Mouse (Mus musculus) forebrain, embryonic 14.5 days (tissue): ENCODE results near the gene Tbca. TPM values are rescaled to one million over a fixed set of nuclear protein-coding genes. Genes with fewer than 3 reads are reported as not detected.

Experiments
- ATAC-seq: fragments of 200-750 bp; cut with Nextera tagmentation; 2 replicates; pipeline ENCODE4 v1.8.0; 2017; ENCODE audit warnings: mild to moderate bottlenecking, moderate library complexity
- DNase-seq: peaks from one replicate; pipeline ENCODE4 v3.0.0-alpha.2; 2015; ENCODE audit warnings: low spot score
- H3K27ac ChIP-seq: fragments of 300-500 bp; sonication (generic); 2 replicates; pipeline ENCODE4 v1.5.1; 2014; ENCODE audit warnings: low read depth, mild to moderate bottlenecking, control low read depth, low read length, moderate library complexity
- H3K27me3 ChIP-seq: fragments of 300-500 bp; sonication (generic); replicated peaks from 2 replicates; pipeline ENCODE4 v1.6.1; 2014; ENCODE audit warnings: low read length, control low read depth, mixed read lengths; ENCODE audit not compliant: control insufficient read depth, insufficient read depth
- H3K36me3 ChIP-seq: fragments of 300-500 bp; sonication (generic); 2 replicates; pipeline ENCODE4 v1.6.1; 2014; ENCODE audit warnings: low read length, control low read depth; ENCODE audit not compliant: control insufficient read depth, insufficient read depth
- H3K4me1 ChIP-seq: fragments of 300-500 bp; sonication (generic); 2 replicates; pipeline ENCODE4 v1.6.1; 2014; ENCODE audit warnings: antibody characterized with exemption, low read length, control low read depth; ENCODE audit not compliant: control insufficient read depth, insufficient read depth
- H3K4me2 ChIP-seq: fragments of 300-500 bp; sonication (generic); 2 replicates; pipeline ENCODE4 v1.6.1; 2014; ENCODE audit warnings: mild to moderate bottlenecking, control low read depth, low read length
- H3K4me3 ChIP-seq: fragments of 300-500 bp; sonication (generic); 2 replicates; pipeline ENCODE4 v1.5.1; 2014; ENCODE audit warnings: low read depth, low read length, control low read depth
- H3K9ac ChIP-seq: fragments of 300-500 bp; sonication (generic); 2 replicates; pipeline ENCODE4 v1.6.1; 2014; ENCODE audit warnings: mild to moderate bottlenecking, low read length, control low read depth, moderate library complexity
- H3K9me3 ChIP-seq: fragments of 300-500 bp; sonication (generic); replicated peaks from 2 replicates; pipeline ENCODE4 v1.6.1; 2016; ENCODE audit warnings: low read length, control low read depth, mixed read lengths; ENCODE audit not compliant: control insufficient read depth
- WGBS: fragments of 180-500 bp; shearing (Covaris S2); extraction: QIAGEN DNeasy Blood & Tissue Kit; methylation state at CpG from one replicate; pipeline ENCODE4 v1.1.7; 2014; 5-methylcytosine and 5-hydroxymethylcytosine counted together
- polyA plus RNA-seq: library from polyadenylated mRNA; unstranded; fragments of >200 nt; fragmentation: Nextera tagmentation; extraction: Ambion mirVana; gene quantifications from 2 replicates; pipeline ENCODE4 v1.2.1, GENCODE M21; 2014

Tbca gene
- polyA plus RNA-seq, 1 experiment from 2014 or later: 302 TPM

DNA sequence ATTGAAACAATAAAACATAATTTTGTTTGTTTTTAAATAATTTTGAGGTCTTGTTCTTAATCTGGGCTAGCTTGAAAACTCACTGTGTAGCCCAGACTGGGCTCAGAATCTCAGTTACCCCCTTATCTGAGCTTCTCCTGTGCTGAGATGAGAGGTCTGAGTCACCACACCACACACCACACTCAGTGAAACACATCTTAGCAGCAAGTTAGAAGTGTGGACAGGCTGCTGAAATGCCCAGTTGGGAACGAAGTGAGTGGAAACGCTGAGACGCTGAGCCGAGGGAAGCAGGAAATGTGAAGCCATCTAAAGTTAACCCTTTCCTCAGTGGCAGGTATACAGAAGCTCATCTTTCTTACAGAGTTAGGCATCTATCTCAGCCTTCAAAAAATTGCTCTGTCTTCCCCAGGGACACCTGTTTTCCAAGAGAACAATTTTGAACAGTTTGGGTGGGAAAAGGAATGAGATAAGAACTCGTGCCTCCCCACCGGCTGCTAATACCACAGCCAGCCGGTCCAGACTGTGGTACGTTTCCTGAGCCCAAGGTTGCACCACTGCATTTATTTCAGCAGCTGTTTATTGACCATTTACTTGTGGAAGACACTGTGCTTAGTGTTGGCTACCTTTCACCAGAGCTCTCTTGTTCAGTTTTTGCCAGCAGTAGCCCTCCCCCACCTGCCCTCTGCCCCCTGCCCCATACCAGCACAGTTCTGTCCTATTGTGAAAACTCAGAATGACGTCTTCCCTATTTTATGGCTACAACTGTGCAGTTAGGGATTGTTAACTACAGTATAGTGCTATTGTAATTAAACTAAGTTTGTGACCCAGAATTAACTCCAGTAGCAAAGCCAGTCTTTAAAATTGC is 17.8 kb downstream of the Tbca start:
- no peaks in the 10 kb centered on the region for H3K9me3 ChIP-seq
- no peak overlapping the region for H3K4me3 ChIP-seq
- ATAC-seq (no peak), DNase-seq (no peak)
- no peak overlapping the region for H3K27ac ChIP-seq
- H3K27me3 ChIP-seq: no peaks in the 10 kb centered on the region
- H3K36me3 ChIP-seq: no peaks in the 10 kb centered on the region
- WGBS: 39% methylated on average over 9 of the region's 9 CpGs
- no peak overlapping the region for H3K9ac ChIP-seq
- H3K4me2 ChIP-seq: no peak overlapping the region
- H3K4me1 ChIP-seq: peaks cover 8% of the 10 kb centered on the region; the same call in 1 of the 2 replicates

DNA sequence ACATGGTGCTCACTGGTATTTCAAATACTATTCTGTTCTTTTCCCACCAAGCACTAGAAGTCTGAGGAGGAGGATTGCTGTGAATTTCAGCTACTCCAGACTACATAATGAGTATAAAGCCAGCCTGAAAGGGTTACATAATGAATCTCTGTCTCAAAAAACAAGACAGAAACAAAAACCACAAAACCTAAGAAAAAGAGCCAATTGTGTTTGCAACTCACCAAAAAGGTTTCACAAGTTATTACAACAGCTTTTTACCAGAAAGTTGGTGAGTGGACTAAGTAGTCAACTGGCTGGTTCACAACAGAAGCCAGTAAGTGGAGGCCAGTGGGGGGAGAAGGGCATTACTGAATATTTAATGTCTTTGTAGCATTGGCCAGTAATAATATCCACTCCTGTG is 19.9 kb downstream of the Tbca start:
- H3K9me3 ChIP-seq: no peaks in the 10 kb centered on the region
- no peak overlapping the region for H3K4me2 ChIP-seq
- no peak overlapping the region for H3K4me3 ChIP-seq
- no peak for ATAC-seq
- no peak for DNase-seq
- H3K27ac ChIP-seq: no peak overlapping the region
- peaks cover 8% of the 10 kb centered on the region; the same call in 1 of the 2 replicates for H3K4me1 ChIP-seq
- no peaks in the 10 kb centered on the region for H3K27me3 ChIP-seq
- H3K9ac ChIP-seq: no peak overlapping the region
- H3K36me3 ChIP-seq: no peaks in the 10 kb centered on the region

DNA sequence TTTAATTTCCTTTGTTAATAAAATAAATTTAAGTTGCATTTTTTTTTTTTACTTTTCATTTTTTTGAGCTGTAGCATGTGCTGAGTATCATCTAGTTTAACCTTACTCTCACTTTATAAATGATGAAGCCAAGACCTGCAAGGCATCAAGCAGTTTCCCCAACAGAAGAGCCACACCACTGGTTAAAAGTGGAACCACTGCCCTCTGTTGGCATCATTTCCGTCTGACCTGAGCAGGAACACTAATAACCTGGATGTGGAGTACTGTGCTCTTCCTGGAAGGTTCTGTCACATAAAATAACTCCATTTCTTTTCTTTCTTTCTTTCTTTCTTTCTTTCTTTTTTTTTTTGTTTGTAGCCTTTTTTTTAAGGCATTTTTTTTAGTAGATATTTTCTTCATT is 21.0 kb downstream of the Tbca start:
- H3K9me3 ChIP-seq: no peaks in the 10 kb centered on the region
- H3K4me1 ChIP-seq: peaks cover 8% of the 10 kb centered on the region; the same call in 1 of the 2 replicates
- H3K27ac ChIP-seq: no peak overlapping the region
- no peaks in the 10 kb centered on the region for H3K36me3 ChIP-seq
- no peaks in the 10 kb centered on the region for H3K27me3 ChIP-seq
- no peak overlapping the region for H3K9ac ChIP-seq
- no peak for DNase-seq
- WGBS: 69% methylated on average over 1 of the region's 1 CpGs
- H3K4me2 ChIP-seq: no peak overlapping the region
- no peak for ATAC-seq
- H3K4me3 ChIP-seq: no peak overlapping the region

DNA sequence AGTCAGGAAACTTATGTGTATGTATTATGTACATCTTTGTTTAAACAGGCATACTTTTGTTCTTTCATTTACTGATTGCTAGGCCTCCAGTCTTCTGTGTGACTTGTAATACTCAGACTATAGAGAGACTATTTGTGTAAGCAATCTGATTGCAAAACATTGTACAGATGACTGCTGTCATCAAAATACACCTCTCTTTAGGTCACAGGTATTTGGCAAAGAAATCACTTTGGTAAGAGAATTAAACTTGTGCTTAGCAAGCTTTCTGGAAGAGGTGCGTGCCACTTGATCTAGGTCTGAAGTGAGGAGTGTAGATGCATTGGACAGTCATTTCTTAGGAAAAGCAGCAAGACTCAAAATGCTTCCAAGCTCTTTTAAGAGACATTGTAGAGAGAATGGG is 22.7 kb downstream of the Tbca start:
- DNase-seq: no peak
- no peaks in the 10 kb centered on the region for H3K36me3 ChIP-seq
- no peaks in the 10 kb centered on the region for H3K9me3 ChIP-seq
- H3K9ac ChIP-seq: no peak overlapping the region
- 98% methylated on average over 1 of the region's 1 CpGs for WGBS
- no peak for ATAC-seq
- H3K4me2 ChIP-seq: no peak overlapping the region
- H3K4me3 ChIP-seq: no peak overlapping the region
- no peak overlapping the region for H3K27ac ChIP-seq
- no peaks in the 10 kb centered on the region for H3K27me3 ChIP-seq
- peaks cover 7% of the 10 kb centered on the region; the same call in 1 of the 2 replicates for H3K4me1 ChIP-seq

DNA sequence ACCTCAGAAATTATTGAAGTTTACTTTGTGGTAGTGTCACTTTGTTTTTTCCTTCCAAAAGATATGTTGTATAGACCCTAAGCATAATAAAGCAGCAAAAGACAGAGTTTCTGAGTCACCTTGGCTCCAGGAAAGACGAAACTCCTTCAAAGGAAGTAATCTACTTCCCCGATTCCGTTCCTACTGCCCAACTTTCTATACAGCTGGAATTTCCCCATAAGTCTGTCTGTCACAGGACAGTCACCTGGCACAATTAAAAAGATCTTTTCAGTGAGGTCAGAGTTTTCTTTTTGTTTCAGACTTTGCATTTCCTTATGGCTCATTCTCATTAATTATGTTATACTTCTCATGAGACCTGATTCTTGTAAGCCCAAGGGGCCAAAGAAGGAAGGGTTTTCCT is 25.1 kb downstream of the Tbca start:
- no peak for DNase-seq

DNA sequence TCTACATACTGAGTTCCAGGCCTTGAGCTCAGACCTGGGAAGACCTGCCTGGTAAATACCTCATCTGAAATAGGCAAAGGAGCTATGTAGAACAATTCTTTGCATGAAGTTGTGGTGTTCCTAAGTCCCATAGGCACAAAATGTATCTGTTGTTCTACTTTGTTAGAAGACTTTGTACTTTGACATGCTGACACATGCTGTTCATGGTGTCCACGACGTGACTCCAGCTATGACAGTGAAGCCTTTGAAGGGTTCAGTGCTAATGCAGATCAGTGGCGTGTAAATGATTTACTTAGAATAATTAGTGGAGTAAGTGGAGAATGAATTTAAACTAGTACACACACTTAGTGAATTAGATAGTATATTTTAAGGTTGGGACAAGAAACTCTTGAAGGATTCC is 31.8 kb downstream of the Tbca start:
- no peak overlapping the region for H3K9ac ChIP-seq
- DNase-seq: no peak
- 11% methylated on average over 3 of the region's 3 CpGs for WGBS

More for the DNA sequence above, 25.1 kb downstream of the Tbca start:
- H3K4me2 ChIP-seq: no peak overlapping the region
- H3K36me3 ChIP-seq: no peaks in the 10 kb centered on the region
- no peak overlapping the region for H3K27ac ChIP-seq
- H3K27me3 ChIP-seq: no peaks in the 10 kb centered on the region
- ATAC-seq: no peak
- H3K4me3 ChIP-seq: no peak overlapping the region
- WGBS: 84% methylated on average over 3 of the region's 3 CpGs
- H3K4me1 ChIP-seq: peaks cover 3% of the 10 kb centered on the region; the same call in 1 of the 2 replicates
- H3K9ac ChIP-seq: no peak overlapping the region
- H3K9me3 ChIP-seq: no peaks in the 10 kb centered on the region

DNA sequence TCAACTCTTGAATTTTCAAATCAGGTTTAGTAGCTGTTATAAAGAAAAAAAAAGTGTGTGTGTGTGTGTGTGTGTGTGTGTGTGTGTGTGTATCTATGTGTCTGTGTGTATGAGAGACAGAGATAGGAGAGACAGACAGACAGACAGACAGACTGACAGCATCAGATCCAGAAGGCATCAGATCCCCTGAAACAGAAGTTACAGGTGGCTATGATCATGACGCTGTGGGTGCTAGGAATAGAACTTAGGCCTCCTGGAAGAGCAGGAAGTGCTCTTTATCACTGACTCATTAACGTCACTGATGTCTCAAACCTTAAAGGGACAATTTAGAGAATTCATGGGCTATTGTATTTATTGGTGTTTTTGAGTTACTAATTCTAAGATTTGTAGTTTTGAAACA is 32.2 kb downstream of the Tbca start:
- Histone ChIP-seq H3K4me1 (peaks cover 5% of the 10 kb centered on the region; the same call in 1 of the 2 replicates), H3K4me3 (no peak overlapping the region), H3K27me3 (no peaks in the 10 kb centered on the region)

More for the DNA sequence above, 31.8 kb downstream of the Tbca start:
- H3K27ac ChIP-seq: no peak overlapping the region
- no peak overlapping the region for H3K4me3 ChIP-seq
- H3K27me3 ChIP-seq: no peaks in the 10 kb centered on the region
- H3K36me3 ChIP-seq: no peaks in the 10 kb centered on the region
- H3K4me2 ChIP-seq: no peak overlapping the region
- no peaks in the 10 kb centered on the region for H3K9me3 ChIP-seq
- no peak for ATAC-seq
- peaks cover 5% of the 10 kb centered on the region; the same call in 1 of the 2 replicates for H3K4me1 ChIP-seq

DNA sequence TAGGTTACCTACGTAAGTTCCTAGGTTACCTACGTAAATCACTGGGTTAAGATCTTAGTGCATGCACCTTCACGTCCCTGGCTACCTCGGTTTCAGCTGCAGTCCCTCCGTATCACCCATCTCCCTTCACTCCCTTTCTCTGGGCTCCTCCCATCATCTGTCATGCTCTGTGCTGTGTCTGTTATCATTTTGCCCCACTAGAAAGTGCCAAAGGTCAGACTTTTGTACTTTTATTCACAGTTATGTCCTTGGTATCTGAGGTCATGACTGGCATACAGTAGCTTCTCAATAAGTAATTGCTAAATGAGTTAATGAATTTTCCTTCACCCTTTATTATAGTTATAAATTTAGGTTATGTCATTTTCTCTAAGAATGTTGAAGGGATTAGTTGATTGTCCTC is 37.7 kb downstream of the Tbca start:
- WGBS: 91% methylated on average over 5 of the region's 5 CpGs
- no peaks in the 10 kb centered on the region for H3K4me1 ChIP-seq
- DNase-seq: no peak
- H3K4me3 ChIP-seq: no peak overlapping the region
- no peaks in the 10 kb centered on the region for H3K27me3 ChIP-seq
- no peaks in the 10 kb centered on the region for H3K9me3 ChIP-seq
- H3K9ac ChIP-seq: no peak overlapping the region
- no peaks in the 10 kb centered on the region for H3K36me3 ChIP-seq
- H3K27ac ChIP-seq: no peak overlapping the region
- no peak for ATAC-seq
- no peak overlapping the region for H3K4me2 ChIP-seq

More for the DNA sequence above, 32.2 kb downstream of the Tbca start:
- no peak overlapping the region for H3K4me2 ChIP-seq
- no peak for DNase-seq
- no peak overlapping the region for H3K27ac ChIP-seq
- WGBS: 32% methylated on average over 2 of the region's 2 CpGs
- no peak overlapping the region for H3K9ac ChIP-seq
- H3K9me3 ChIP-seq: no peaks in the 10 kb centered on the region
- no peaks in the 10 kb centered on the region for H3K36me3 ChIP-seq
- ATAC-seq: no peak

DNA sequence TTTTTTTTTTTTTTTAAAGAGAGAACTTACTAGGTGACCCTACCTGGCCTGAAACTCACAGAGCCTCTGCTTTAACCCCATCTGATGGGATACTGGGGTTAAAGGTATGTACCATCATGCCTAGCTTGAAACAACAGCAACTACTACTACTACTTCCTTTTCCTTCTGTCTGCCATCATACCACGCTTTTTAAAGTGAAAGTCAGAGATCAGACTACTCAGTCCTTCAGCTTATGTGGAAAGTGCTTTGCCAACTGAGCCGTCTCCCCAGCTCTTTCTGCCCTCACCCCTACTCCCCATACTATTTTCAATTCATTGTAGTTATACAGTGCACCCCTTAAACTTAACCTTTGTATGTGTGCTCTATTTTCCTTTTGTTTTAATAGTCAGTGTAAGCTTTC is 38.3 kb downstream of the Tbca start:
- Histone ChIP-seq H3K36me3 (no peaks in the 10 kb centered on the region), H3K4me1 (no peaks in the 10 kb centered on the region), H3K4me3 (no peak overlapping the region), H3K9ac (no peak overlapping the region), H3K9me3 (no peaks in the 10 kb centered on the region), H3K27me3 (no peaks in the 10 kb centered on the region), H3K27ac (no peak overlapping the region), H3K4me2 (no peak overlapping the region)
- DNase-seq (no peak), ATAC-seq (no peak)
- WGBS: 89% methylated on average over 2 of the region's 2 CpGs
